Mouse (Mus musculus): ENCODE data around the gene Bpifb9a. TPM values are rescaled to one million over a fixed set of nuclear protein-coding genes. Genes with fewer than 3 reads are reported as not detected.

Bpifb9a gene
- not detected for polyA plus RNA-seq (2017; shearing (Covaris generic))

DNA sequence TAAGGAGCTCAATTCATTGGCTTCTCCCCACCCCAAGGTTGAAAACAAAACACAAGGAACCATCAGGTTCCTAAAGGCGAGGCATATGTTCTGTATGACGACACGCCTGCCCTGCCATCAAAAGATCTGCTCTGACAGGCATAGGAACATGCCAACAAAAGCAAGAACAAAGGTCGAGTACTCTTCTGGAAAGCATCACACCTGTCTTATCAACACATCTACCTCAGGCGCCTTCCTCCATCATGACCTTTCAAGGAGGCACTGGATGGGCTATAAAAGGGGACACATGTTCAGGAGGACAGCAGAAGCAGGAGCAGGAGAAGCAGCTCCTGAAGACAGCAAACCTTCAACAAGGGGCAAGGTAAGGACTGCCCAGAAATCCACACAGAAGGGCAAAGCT, at the start of gene Bpifb9a:
TSS of gene Bpifb9a (plus strand) at position 301 of the 400 bp plus-strand sequence.

DNA sequence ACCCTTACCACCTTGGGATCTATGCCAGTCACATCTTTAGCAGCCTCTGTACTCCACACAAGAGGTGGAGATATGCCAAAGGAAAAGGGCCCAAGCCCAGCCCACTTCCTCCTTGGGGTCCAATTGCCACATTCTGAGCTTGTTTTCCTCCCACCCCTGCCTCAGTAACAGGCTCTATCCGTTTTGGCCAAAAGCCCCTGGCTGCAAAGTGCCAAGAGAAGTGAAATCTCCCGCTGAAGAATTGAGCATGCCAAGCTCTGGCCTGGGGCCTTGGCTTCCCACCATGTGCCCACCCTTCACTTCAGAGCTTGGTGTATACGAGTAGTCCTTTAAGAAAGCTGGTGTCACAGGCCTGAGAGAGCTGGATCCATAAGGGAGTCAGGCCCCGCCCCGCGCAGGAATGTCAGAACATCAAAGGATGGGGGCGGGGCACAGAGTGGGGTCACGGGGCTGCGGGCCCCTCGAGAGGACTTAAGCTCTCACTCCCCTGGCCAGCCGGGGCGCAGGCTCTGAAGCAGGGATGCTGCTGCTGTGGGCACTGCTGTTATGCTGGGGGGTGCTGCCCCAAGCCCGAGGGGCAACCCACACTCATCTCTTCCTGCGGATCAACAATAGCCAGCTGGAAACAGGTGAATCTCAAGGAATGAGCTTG, 34.3 kb upstream of the Bpifb9a start, which contains the start of gene Bpifb5:
TSS of gene Bpifb5 (plus strand) at position 478 of the 652 bp plus-strand sequence.

DNA sequence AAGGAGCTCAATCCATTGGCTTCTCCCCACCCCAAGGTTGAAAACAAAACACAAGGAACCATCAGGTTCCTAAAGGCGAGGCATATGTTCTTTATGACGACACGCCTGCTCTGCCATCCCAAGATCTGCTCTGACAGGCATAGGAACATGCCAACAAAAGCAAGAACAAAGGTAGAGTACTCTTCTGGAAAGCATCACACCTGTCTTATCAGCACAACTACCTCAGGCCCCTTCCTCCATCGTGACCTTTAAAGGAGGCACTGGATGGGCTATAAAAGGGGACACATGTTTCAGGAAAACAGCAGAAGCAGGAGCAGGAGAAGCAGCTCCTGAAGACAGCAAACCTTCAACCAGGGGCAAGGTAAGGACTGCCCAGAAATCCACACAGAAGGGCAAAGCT, 49.3 kb downstream of the Bpifb9a start, which contains the start of gene Bpifb9b:
TSS of gene Bpifb9b (plus strand) at position 301 of the 400 bp plus-strand sequence.

Other genes with a start within 250 kb of the Bpifb9a start
- gene Bpifa2, start 249.6 kb upstream of the Bpifb9a start, polyA plus RNA-seq (2017; shearing (Covaris generic)): over 10,000 TPM in 1 of 2 experiments, 1 to 10 TPM in 1; 5.4 to 48,090 TPM
- not detected for gene Bpifa3, start 127.5 kb upstream of the Bpifb9a start, polyA plus RNA-seq (2017; shearing (Covaris generic))
- gene Bpifa1, start 115.0 kb upstream of the Bpifb9a start, polyA plus RNA-seq (2017; shearing (Covaris generic)): not detected
- gene Bpifa5, start 95.2 kb upstream of the Bpifb9a start, polyA plus RNA-seq (2017; shearing (Covaris generic)): not detected
- under 1 TPM; 0.05 to 0.17 TPM for gene Bpifb1, start 67.0 kb upstream of the Bpifb9a start, polyA plus RNA-seq (2017; shearing (Covaris generic))
- under 1 TPM in 1 of 2 experiments, not detected in 1; 0.62 TPM for gene Bpifb5, start 34.1 kb upstream of the Bpifb9a start, polyA plus RNA-seq (2017; shearing (Covaris generic))
- gene Bpifb9b, start 49.4 kb downstream of the Bpifb9a start, polyA plus RNA-seq (2017; shearing (Covaris generic)): not detected
- 10 to 100 TPM; 20.1 to 48.4 TPM for gene Cdk5rap1, start 115.2 kb downstream of the Bpifb9a start, polyA plus RNA-seq (2017; shearing (Covaris generic))
- under 1 TPM; 0.07 to 0.33 TPM for gene Snta1, start 150.2 kb downstream of the Bpifb9a start, polyA plus RNA-seq (2017; shearing (Covaris generic))
- 10 to 100 TPM; 19.7 to 21.4 TPM for gene Cbfa2t2, start 178.6 kb downstream of the Bpifb9a start, polyA plus RNA-seq (2017; shearing (Covaris generic))

All from inflammation-experienced regulatory T-cells (primary cell).